8 mouse cellular contexts compared by ENCODE assay signal in the genomic region with DNA sequence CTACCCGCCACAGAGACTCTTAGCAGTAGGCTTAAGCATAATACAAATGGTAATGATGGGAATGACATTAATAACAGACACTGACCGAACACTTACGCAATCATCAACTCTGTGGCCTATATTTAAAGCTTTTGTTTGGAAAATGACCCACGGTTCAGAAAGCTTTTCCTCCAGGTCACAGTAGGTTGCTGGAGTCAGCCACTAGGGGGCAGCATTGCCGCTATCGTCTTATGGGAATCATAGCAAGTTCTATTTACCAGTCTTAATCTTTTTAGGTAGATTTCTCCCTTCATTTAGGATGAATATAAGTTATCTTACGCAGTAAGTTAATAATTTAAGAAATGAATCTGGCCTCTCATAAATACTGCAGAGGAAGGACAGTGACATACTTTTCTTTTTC.
DNase-seq lines count a peak whose midpoint lies in the region; ATAC-seq and TF ChIP-seq lines count a peak whose summit lies in the region.

No protein-coding gene starts in this region.

- no peaks in the 10 kb centered on the region for H3K36me3 ChIP-seq in forebrain, embryonic 10.5 days (replicated peaks)
- no peaks in the 10 kb centered on the region for H3K36me3 ChIP-seq in forebrain, embryonic 16.5 days (ENCODE audit: control insufficient read depth, insufficient read depth)
- H3K36me3 ChIP-seq in E14TG2a.4 (ENCODE audit: insufficient read depth, low read length) = no peaks in the 10 kb centered on the region

- peak; percentile 70 for DNase-seq in forebrain, embryonic 10.5 days (ENCODE audit: extremely low spot score, low spot score)
- DNase-seq in c-Kit-negative CD71-positive TER-119-positive erythroid progenitor cells, embryonic 14.5 days (ENCODE audit: low read depth, low spot score) = peak; percentile 34
- DNase-seq in gastrocnemius, adult 2 months = peak; percentile 74
- peak; percentile 8 for DNase-seq in layer of hippocampus, adult 9-10 months (ENCODE audit: low spot score)
- peak; percentile 39 for DNase-seq in testis, postnatal 14 days (ENCODE audit: low spot score)

- TF ChIP-seq CTCF in E14TG2a.4 (conservative IDR thresholded peaks at IDR 0.05; ENCODE audit: low read length) = peak; percentile 85
- peak; percentile 94; the same call in 1 of the 2 replicates for TF ChIP-seq CTCF in gastrocnemius, adult 2 months (IDR thresholded peaks at IDR 0.05)

- H3K4me2 ChIP-seq in forebrain, embryonic 16.5 days (ENCODE audit: low read length) = no peak overlapping the region

- no peaks in the 10 kb centered on the region for H3K9me3 ChIP-seq in forebrain, embryonic 10.5 days
- no peaks in the 10 kb centered on the region for H3K9me3 ChIP-seq in forebrain, embryonic 16.5 days (ENCODE audit: control insufficient read depth, low read length)
- peaks cover 7% of the 10 kb centered on the region for H3K9me3 ChIP-seq in E14TG2a.4 (ENCODE audit: low read length)

- no peak overlapping the region for H3K27ac ChIP-seq in forebrain, embryonic 10.5 days
- no peak overlapping the region for H3K27ac ChIP-seq in forebrain, embryonic 16.5 days (ENCODE audit: low read length)
- no peak overlapping the region for H3K27ac ChIP-seq in gastrocnemius, adult 2 months

- intact Hi-C loops in gastrocnemius, adult 2 months (cut with DNase I) = loop anchor here (5.0 to 10.0 kb wide), 2 partner anchors 116 to 361 kb away; a partner anchor contains a TSS

- 24% methylated on average over 7 of the region's 7 CpGs for WGBS in forebrain, embryonic 10.5 days
- WGBS in forebrain, embryonic 16.5 days = 15% methylated on average over 7 of the region's 7 CpGs

- peaks cover 20% of the 10 kb centered on the region for H3K27me3 ChIP-seq in forebrain, embryonic 10.5 days (ENCODE audit: poor library complexity, severe bottlenecking)
- 0 out of 2 replicates have a peak, but pooled peaks cover 2% of the 10 kb centered on the region for H3K27me3 ChIP-seq in forebrain, embryonic 16.5 days (replicated peaks; ENCODE audit: control insufficient read depth, insufficient read depth, low read length)
- H3K27me3 ChIP-seq in E14TG2a.4 (ENCODE audit: insufficient read depth, low read length) = no peaks in the 10 kb centered on the region

- no peak overlapping the region for H3K4me3 ChIP-seq in forebrain, embryonic 10.5 days
- H3K4me3 ChIP-seq in forebrain, embryonic 16.5 days (replicated peaks; ENCODE audit: low read length) = no peak overlapping the region
- H3K4me3 ChIP-seq in E14TG2a.4 (replicated peaks; ENCODE audit: low read length) = no peak overlapping the region
- H3K4me3 ChIP-seq in gastrocnemius, adult 2 months = no peak overlapping the region

- ATAC-seq in forebrain, embryonic 16.5 days = no peak
- 0 out of 2 replicates have a peak, but pooled peaks have one; percentile 59 for ATAC-seq in megakaryocyte-erythroid progenitor cell, adult 5-6 weeks (replicated peaks; ENCODE audit: low FRiP score, low TSS enrichment, poor library complexity, severe bottlenecking)

- H3K4me1 ChIP-seq in forebrain, embryonic 10.5 days = no peaks in the 10 kb centered on the region
- H3K4me1 ChIP-seq in forebrain, embryonic 16.5 days (replicated peaks; ENCODE audit: control insufficient read depth, insufficient read depth, low read length) = no peaks in the 10 kb centered on the region
- H3K4me1 ChIP-seq in E14TG2a.4 (replicated peaks; ENCODE audit: low read depth, low read length) = no peaks in the 10 kb centered on the region

- no peak overlapping the region for H3K9ac ChIP-seq in forebrain, embryonic 16.5 days (replicated peaks; ENCODE audit: low read depth, low read length)

Comparison
In these comparisons a context has a peak if more than half of its experiments do, and no peak if none do; other contexts are left out.
1. DNase-seq: peak in every context shown above with its lines; median percentile 74 in gastrocnemius, adult 2 months; 70 in forebrain, embryonic 10.5 days; 39 in testis, postnatal 14 days; 34 in c-Kit-negative CD71-positive TER-119-positive erythroid progenitor cells, embryonic 14.5 days; 8 in layer of hippocampus, adult 9-10 months.